Mouse (Mus musculus) adrenal gland, postnatal 10 days (tissue): ENCODE measurements around the gene Olfr419. TPM values are rescaled to one million over a fixed set of nuclear protein-coding genes. Genes with fewer than 3 reads are reported as not detected.

Experiments used
- DNase-seq: peaks from one replicate; pipeline ENCODE4 v3.0.0; 2021; ENCODE audit warnings: mixed read lengths
- long read RNA-seq, 2 experiments: library from polyadenylated mRNA; stranded (forward); transcript quantifications; one replicate each; pipeline ENCODE4 v2.0.0; 2021
- total RNA-seq, 2 experiments: library from RNA; stranded (reverse); gene quantifications; 2 replicates each; pipeline ENCODE4 v1.2.3; 2021

Olfr419 gene
- total RNA-seq, result not detected
- long read RNA-seq, experiment 1, result 0 reads
- long read RNA-seq, experiment 2, result 0 reads

GRCm38 (mm10) chr1:174251961-174252360 lies at the start of gene Olfr419:
TSS of gene Olfr419 (minus strand) at chr1:174252061.
- no peak for DNase-seq

DNA sequence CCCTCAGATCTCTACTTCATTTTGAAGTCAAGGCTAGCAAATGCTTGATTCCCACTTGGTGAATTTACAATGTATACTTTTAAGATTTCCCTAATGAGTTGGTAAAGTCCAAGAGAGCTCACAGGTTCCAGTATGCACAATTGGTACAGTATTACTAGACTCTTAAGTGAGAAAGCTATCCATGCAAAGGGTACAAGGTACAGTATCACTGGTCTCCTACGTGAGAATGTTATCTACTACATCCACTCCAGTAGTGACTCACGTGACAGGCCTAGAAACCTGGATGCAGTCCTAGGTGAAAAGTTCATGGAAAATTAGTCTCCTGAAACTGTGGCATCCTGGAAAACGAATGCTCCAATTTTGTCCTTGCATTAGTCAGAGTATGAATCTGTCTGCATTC lies 18.8 kb upstream of the Olfr419 start:
- DNase-seq, result no peak

GRCm38 (mm10) chr1:174269162-174269561 lies 17.3 kb upstream of the Olfr419 start:
- DNase-seq, result no peak

DNA sequence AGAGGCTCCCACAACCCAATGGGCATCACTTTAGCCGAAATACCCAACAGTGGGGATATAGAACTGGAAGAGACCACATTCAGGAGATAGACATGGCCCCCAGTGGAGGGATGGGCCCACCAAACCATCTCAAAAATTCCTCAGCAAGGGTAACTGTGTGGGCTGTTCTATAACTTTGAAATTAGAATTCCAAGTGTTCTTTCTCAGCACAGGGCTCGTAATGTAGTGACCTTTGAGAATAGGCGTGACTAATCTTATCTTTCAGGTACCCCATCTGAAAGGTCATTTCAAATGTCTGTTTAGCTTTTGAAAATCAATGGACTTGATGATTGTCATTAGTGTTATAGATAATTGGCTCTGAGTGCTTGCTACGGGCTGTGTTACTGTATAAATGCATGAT lies 16.0 kb upstream of the Olfr419 start:
- no peak for DNase-seq

DNA sequence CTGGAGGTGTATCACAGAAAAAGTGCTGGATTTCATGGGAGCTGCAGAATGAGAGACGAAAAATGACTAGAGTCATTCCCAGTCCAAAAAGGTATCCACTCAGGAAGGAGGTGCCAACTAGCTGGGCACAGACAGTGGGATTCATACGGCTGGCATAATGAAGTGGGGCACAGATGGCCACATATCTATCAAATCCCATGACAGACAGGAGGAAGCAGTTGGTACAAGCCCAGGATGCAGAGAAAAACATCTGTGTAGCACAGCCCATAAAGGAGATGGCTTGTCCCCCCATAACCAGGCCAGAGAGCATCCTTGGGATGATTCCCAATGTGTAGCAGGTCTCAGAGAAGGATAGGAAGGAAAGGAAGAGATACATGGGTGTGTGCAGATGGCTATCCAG lies 1.5 kb downstream of the Olfr419 start:
- no peak for DNase-seq

DNA sequence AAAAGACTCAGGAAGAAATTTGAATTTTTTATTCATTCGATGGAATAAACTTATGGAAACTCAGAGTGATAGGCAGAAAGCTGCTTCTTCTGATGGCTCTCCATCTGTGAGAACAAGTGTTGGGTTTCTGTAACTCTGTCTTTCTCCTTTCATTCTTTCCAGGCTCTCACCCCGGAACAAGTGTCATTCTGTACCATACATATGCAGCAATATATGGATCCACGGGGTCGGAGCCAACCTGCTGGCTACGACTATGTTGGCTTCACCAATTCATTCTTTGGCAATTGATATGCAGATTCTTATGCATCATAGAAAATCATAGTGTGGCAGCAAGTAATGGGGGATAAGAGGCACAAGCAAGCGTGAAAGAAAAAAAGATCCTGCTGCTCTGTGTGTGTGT lies 4.7 kb downstream of the Olfr419 start:
- no peak for DNase-seq

GRCm38 (mm10) chr1:174246080-174246479 lies 5.8 kb downstream of the Olfr419 start:
- DNase-seq, result no peak

DNA sequence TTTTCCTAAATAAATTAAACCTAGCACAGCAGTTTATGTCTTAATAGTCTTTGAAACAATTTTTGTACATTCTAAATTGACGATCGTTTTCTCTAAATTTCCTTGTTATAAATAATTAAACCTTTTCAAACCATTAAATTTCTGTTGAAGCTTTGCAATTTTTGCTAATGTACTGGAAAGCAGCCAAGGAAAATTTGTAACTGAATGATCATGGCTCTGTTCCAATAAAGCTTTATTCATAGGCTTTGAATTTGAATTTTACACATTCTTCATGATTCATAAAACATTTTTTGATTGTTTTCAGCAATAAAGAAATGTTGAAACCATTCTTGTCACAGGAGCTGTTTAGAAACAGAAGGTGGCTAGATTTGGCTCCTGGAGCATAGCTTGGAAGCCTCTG lies 7.2 kb downstream of the Olfr419 start:
- DNase-seq, result no peak

DNA sequence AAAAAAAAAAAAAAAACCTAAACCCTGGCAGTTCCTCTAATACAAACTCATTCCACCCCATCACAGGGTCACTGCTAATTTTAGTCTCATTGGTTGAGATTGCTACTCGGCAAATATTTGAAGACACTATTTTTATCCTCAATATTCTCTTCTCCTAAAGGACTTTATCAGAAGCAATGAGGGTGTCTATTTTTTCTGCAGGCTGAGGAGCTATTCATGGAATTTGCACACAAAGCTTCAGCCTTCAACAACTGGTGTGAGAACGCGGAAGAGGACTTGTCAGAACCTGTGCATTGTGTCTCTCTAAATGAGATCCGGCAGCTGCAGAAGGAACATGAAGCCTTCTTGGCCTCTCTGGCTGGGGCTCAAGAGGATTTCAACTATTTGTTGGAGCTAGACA lies 11.9 kb downstream of the Olfr419 start:
- DNase-seq, result no peak

GRCm38 (mm10) chr1:174216528-174217204 lies 35.2 kb downstream of the Olfr419 start:
- no peak for DNase-seq

- DNase-seq, result no peak
These were observed 36.4 kb downstream of the Olfr419 start for GRCm38 (mm10) chr1:174215270-174216038.

DNA sequence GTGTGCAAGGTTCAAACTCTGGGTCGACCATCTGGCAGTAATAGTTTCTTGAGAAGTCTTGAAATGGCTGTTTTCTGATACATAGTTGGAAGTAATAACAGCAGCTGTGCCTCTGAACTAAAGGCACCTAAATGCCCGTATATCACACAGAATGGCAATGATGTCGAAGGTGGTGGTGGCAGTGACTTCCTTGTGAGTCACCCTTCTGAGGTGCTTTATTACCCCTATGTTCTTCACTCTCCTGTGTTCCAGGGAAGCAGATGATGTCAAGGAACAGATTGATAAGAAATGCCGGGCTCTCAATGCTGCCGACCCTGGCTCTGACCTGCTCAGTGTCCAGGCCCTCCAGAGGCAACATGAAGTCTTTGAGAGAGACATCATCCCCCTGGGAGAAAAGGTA lies 39.6 kb downstream of the Olfr419 start:
- DNase-seq, result no peak

- no peak for DNase-seq
These were observed 47.2 kb downstream of the Olfr419 start for GRCm38 (mm10) chr1:174204699-174205098.

Other genes starting within 250 kb of the Olfr419 start
- 1 to 10 TPM; 1.3 to 3.9 TPM for gene Ifi205, start 220.3 kb downstream of the Olfr419 start, total RNA-seq
- not detected for gene Olfr433, start 211.4 kb downstream of the Olfr419 start, total RNA-seq
- gene Olfr432, start 202.9 kb downstream of the Olfr419 start, total RNA-seq, result not detected
- not detected for gene Olfr430, start 185.5 kb downstream of the Olfr419 start, total RNA-seq
- gene Olfr429, start 167.7 kb downstream of the Olfr419 start, total RNA-seq, result not detected
- not detected for gene Olfr427, start 155.2 kb downstream of the Olfr419 start, total RNA-seq
- gene Olfr231, start 130.9 kb downstream of the Olfr419 start, total RNA-seq, result not detected
- not detected for gene Olfr424, start 120.5 kb downstream of the Olfr419 start, total RNA-seq
- not detected for gene Olfr420, start 96.4 kb downstream of the Olfr419 start, total RNA-seq
- gene Spta1, start 79.3 kb downstream of the Olfr419 start, total RNA-seq, result 1 to 10 TPM; 2.6 to 5.1 TPM
- not detected for gene Mptx1, start 78.5 kb upstream of the Olfr419 start, total RNA-seq
- gene Olfr417, start 113.1 kb upstream of the Olfr419 start, total RNA-seq, result not detected
- not detected for gene Olfr248, start 139.0 kb upstream of the Olfr419 start, total RNA-seq
- not detected for gene Olfr414, start 172.0 kb upstream of the Olfr419 start, total RNA-seq
- not detected for gene Olfr220, start 190.0 kb upstream of the Olfr419 start, total RNA-seq
- 1 to 10 TPM; 2.4 to 2.5 TPM for gene Fmn2, start 249.8 kb upstream of the Olfr419 start, total RNA-seq